Mouse (Mus musculus) kidney, embryonic 15.5 days (tissue): ENCODE results near the gene Amh. TPM values are rescaled to one million over a fixed set of nuclear protein-coding genes. Genes with fewer than 3 reads are reported as not detected.

ENCODE experiments used
- ATAC-seq: fragments of 200-750 bp; cut with Nextera tagmentation; replicated peaks from 2 replicates; pipeline ENCODE4 v1.8.0; 2017; ENCODE audit warnings: moderate TSS enrichment; ENCODE audit not compliant: low FRiP score
- H3K27ac ChIP-seq: fragments of 300-500 bp; sonication (generic); 2 replicates; pipeline ENCODE4 v1.5.1; 2015; ENCODE audit warnings: mild to moderate bottlenecking, inconsistent platforms
- H3K27me3 ChIP-seq: fragments of 300-500 bp; sonication (generic); 2 replicates; pipeline ENCODE4 v1.6.1; 2015; ENCODE audit warnings: inconsistent platforms
- H3K36me3 ChIP-seq: fragments of 300-500 bp; sonication (generic); 2 replicates; pipeline ENCODE4 v1.6.1; 2015; ENCODE audit warnings: inconsistent platforms
- H3K4me1 ChIP-seq: fragments of 300-500 bp; sonication (generic); 2 replicates; pipeline ENCODE4 v1.6.1; 2015; ENCODE audit warnings: inconsistent platforms
- H3K4me2 ChIP-seq: fragments of 300-500 bp; sonication (generic); 2 replicates; pipeline ENCODE4 v1.6.1; 2015; ENCODE audit warnings: moderate library complexity, mild to moderate bottlenecking, inconsistent platforms
- H3K4me3 ChIP-seq: fragments of 300-500 bp; sonication (generic); replicated peaks from 2 replicates; pipeline ENCODE4 v1.5.1; 2015; ENCODE audit warnings: mild to moderate bottlenecking, inconsistent platforms
- H3K9ac ChIP-seq: fragments of 300-500 bp; sonication (generic); 2 replicates; pipeline ENCODE4 v1.6.1; 2015; ENCODE audit warnings: mild to moderate bottlenecking, inconsistent platforms
- H3K9me3 ChIP-seq: fragments of 300-500 bp; sonication (generic); replicated peaks from 2 replicates; pipeline ENCODE4 v1.6.1; 2016; ENCODE audit warnings: inconsistent platforms
- WGBS: fragments of 180-500 bp; shearing (Covaris S2); methylation state at CpG from one replicate; pipeline ENCODE4 v1.1.7; 2015; ENCODE audit warnings: mixed read lengths; 5-methylcytosine and 5-hydroxymethylcytosine counted together
- polyA plus RNA-seq: library from polyadenylated mRNA; unstranded; fragments of >200 nt; fragmentation: Nextera tagmentation; extraction: Ambion mirVana; gene quantifications from 2 replicates; pipeline ENCODE4 v1.2.1, GENCODE M21; 2015

The Amh gene
- polyA plus RNA-seq, 1 experiment from 2014 or later, result not detected

DNA sequence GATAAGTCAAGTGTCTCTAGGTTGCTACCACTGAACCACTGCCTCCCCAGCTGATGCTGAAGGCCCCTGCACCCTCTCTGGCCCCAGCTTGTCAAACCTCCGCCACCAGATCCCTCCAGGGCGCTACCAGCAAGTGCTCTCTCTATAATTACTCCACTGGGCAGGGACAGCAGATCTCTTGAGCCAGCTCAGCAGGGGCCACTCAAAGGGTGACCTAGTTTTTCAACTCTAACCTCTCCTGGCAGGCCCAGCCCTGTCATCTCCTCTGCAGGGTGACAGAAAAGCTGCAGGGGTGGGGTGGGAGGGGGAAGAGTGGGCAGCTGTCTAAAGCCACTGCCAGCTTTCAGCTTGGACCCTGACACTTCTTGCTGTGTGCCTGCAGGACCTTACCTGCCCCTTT, 32.8 kb downstream of the Amh start:
- H3K4me1 ChIP-seq, result peaks cover 18% of the 10 kb centered on the region; the same call in 1 of the 2 replicates
- 13% methylated on average over 2 of the region's 2 CpGs for WGBS
- no peak overlapping the region for H3K27ac ChIP-seq
- H3K9ac ChIP-seq, result no peak overlapping the region
- H3K4me3 ChIP-seq, result no peak overlapping the region
- no peak overlapping the region for H3K4me2 ChIP-seq
- 0 out of 2 replicates have a peak, but pooled peaks cover 4% of the 10 kb centered on the region for H3K9me3 ChIP-seq
- H3K27me3 ChIP-seq, result peaks cover 82% of the 10 kb centered on the region
- no peaks in the 10 kb centered on the region for H3K36me3 ChIP-seq
- no peak for ATAC-seq

DNA sequence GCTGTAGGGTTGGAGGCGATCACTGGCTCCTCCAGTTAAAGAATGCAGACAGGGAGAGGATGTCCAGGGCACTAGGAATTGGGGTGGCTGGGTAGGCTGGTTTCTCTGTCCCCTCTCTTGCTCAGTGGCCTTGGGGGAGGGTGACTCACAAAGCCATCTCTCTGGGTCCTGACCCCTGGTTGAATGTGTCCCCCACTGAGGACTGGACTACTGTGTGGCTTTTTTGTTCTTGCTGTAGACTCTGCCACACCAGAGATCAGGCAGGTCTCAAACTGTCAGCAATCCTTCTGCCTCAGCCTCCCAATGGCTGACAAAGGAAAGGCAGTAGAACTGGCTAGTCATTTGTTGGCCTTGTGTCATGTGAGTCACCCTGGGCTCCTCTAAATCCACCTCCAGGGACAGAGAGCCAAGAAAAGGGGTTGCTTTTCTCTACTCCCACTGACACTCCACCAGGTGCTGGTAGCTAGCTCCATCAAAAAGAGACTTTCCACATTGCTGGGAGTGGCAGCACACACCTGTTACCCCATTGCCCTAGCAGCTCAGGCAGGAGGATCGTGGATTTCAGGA, 33.4 kb downstream of the Amh start:
- Histone ChIP-seq H3K4me1 (peaks cover 23% of the 10 kb centered on the region), H3K27me3 (peaks cover 83% of the 10 kb centered on the region), H3K9me3 (0 out of 2 replicates have a peak, but pooled peaks cover 4% of the 10 kb centered on the region), H3K4me3 (no peak overlapping the region), H3K27ac (no peak overlapping the region), H3K9ac (no peak overlapping the region), H3K36me3 (no peaks in the 10 kb centered on the region), H3K4me2 (no peak overlapping the region)
- ATAC-seq, result no peak
- 66% methylated on average over 2 of the region's 2 CpGs for WGBS

DNA sequence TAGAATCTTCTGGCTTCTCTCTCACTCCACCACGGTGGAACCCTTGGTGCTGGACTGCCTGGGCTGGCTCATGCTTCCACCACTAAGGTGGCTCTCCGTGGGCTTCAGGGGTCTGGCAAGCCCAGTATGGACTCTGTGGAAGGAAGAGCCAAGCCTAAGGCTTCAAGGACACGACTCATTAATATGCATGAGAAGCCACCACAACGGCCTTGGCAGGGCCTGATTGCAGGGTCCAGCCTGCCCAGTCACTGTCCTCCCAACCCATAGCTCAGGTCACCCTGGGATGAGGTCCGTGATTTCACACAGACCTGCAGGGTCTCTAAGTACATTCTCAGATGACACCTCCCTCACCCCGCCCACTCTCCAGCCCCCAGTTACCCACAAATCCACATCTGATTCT, 34.8 kb downstream of the Amh start:
- 60% methylated on average over 6 of the region's 6 CpGs for WGBS
- no peak for ATAC-seq
- Histone ChIP-seq H3K36me3 (no peaks in the 10 kb centered on the region), H3K9me3 (no peaks in the 10 kb centered on the region), H3K4me3 (no peak overlapping the region), H3K27me3 (peaks cover 83% of the 10 kb centered on the region), H3K9ac (no peak overlapping the region), H3K4me1 (peaks cover 32% of the 10 kb centered on the region), H3K4me2 (no peak overlapping the region), H3K27ac (no peak overlapping the region)

- no peak overlapping the region for H3K4me2 ChIP-seq
- peaks cover 24% of the 10 kb centered on the region for H3K4me1 ChIP-seq
- no peak overlapping the region for H3K9ac ChIP-seq
- no peak overlapping the region for H3K4me3 ChIP-seq
- H3K27ac ChIP-seq, result no peak overlapping the region
- H3K9me3 ChIP-seq, result no peaks in the 10 kb centered on the region
- peaks cover 76% of the 10 kb centered on the region for H3K27me3 ChIP-seq
- 78% methylated on average over 2 of the region's 2 CpGs for WGBS
- no peak for ATAC-seq
- H3K36me3 ChIP-seq, result no peaks in the 10 kb centered on the region
These were observed 36.6 kb downstream of the Amh start for GRCm38 (mm10) chr10:80841685-80842084.

GRCm38 (mm10) chr10:80842334-80842733, 37.3 kb downstream of the Amh start:
- H3K4me2 ChIP-seq, result no peak overlapping the region
- no peak overlapping the region for H3K4me3 ChIP-seq
- WGBS, result 81% methylated on average over 15 of the region's 15 CpGs
- H3K9ac ChIP-seq, result no peak overlapping the region
- ATAC-seq, result no peak
- H3K9me3 ChIP-seq, result no peaks in the 10 kb centered on the region
- no peaks in the 10 kb centered on the region for H3K36me3 ChIP-seq
- no peak overlapping the region for H3K27ac ChIP-seq
- H3K4me1 ChIP-seq, result peaks cover 20% of the 10 kb centered on the region
- peaks cover 70% of the 10 kb centered on the region for H3K27me3 ChIP-seq

- WGBS, result 9% methylated on average over 32 of the region's 32 CpGs
- H3K4me3 ChIP-seq, result peak overlapping the region; percentile 48
- 0 out of 2 replicates have a peak, but pooled peaks have one; percentile 7 for ATAC-seq
These were observed 38.3 kb downstream of the Amh start for GRCm38 (mm10) chr10:80843087-80843930.

GRCm38 (mm10) chr10:80843931-80844547, 39.0 kb downstream of the Amh start, which contains the start of gene Lingo3:
Gene Lingo3 (minus strand): TSS chr10:80844039.
- H3K27ac ChIP-seq, result no peak within 1 kb of the TSS
- peaks cover 57% of the 10 kb centered on the region for H3K27me3 ChIP-seq
- H3K36me3 ChIP-seq, result no peaks in the 10 kb centered on the region
- no peak for ATAC-seq
- H3K9ac ChIP-seq, result peak within 1 kb of the TSS; percentile 44
- H3K4me2 ChIP-seq, result peak within 1 kb of the TSS; percentile 88
- no peaks in the 10 kb centered on the region for H3K9me3 ChIP-seq
- H3K4me1 ChIP-seq, result peaks cover 21% of the 10 kb centered on the region
- H3K4me3 ChIP-seq, result peak within 1 kb of the TSS; percentile 48
- WGBS, result 3% methylated on average over 50 of the region's 51 CpGs

More at GRCm38 (mm10) chr10:80843087-80843930, 38.3 kb downstream of the Amh start:
- peak overlapping the region; percentile 88 for H3K4me2 ChIP-seq
- H3K9ac ChIP-seq, result peak overlapping the region; percentile 44
- peaks cover 61% of the 10 kb centered on the region for H3K27me3 ChIP-seq
- H3K9me3 ChIP-seq, result no peaks in the 10 kb centered on the region
- no peak overlapping the region for H3K27ac ChIP-seq
- no peaks in the 10 kb centered on the region for H3K36me3 ChIP-seq
- H3K4me1 ChIP-seq, result peaks cover 17% of the 10 kb centered on the region

GRCm38 (mm10) chr10:80845055-80845693, 40.1 kb downstream of the Amh start:
- no peak overlapping the region for H3K4me2 ChIP-seq
- no peak overlapping the region for H3K9ac ChIP-seq
- peaks cover 52% of the 10 kb centered on the region for H3K27me3 ChIP-seq
- 66% methylated on average over 8 of the region's 8 CpGs for WGBS
- H3K27ac ChIP-seq, result no peak overlapping the region
- H3K9me3 ChIP-seq, result no peaks in the 10 kb centered on the region
- no peaks in the 10 kb centered on the region for H3K36me3 ChIP-seq
- peaks cover 21% of the 10 kb centered on the region for H3K4me1 ChIP-seq
- H3K4me3 ChIP-seq, result no peak overlapping the region
- no peak for ATAC-seq

GRCm38 (mm10) chr10:80845732-80846131, 40.7 kb downstream of the Amh start:
- H3K36me3 ChIP-seq, result no peaks in the 10 kb centered on the region
- ATAC-seq, result no peak
- H3K4me2 ChIP-seq, result no peak overlapping the region
- WGBS, result 71% methylated on average over 12 of the region's 12 CpGs
- H3K27ac ChIP-seq, result no peak overlapping the region
- H3K9ac ChIP-seq, result no peak overlapping the region
- no peak overlapping the region for H3K4me3 ChIP-seq
- H3K4me1 ChIP-seq, result peaks cover 21% of the 10 kb centered on the region
- H3K27me3 ChIP-seq, result peaks cover 52% of the 10 kb centered on the region
- no peaks in the 10 kb centered on the region for H3K9me3 ChIP-seq

- H3K4me3 ChIP-seq, result no peak overlapping the region
- H3K9me3 ChIP-seq, result no peaks in the 10 kb centered on the region
- peaks cover 26% of the 10 kb centered on the region for H3K36me3 ChIP-seq
- H3K9ac ChIP-seq, result no peak overlapping the region
- peak; percentile 38 for ATAC-seq
- no peak overlapping the region for H3K27ac ChIP-seq
- H3K4me2 ChIP-seq, result no peak overlapping the region
- WGBS, result 13% methylated on average over 10 of the region's 10 CpGs
- peaks cover 24% of the 10 kb centered on the region for H3K27me3 ChIP-seq
- H3K4me1 ChIP-seq, result peaks cover 18% of the 10 kb centered on the region
These were observed 43.5 kb downstream of the Amh start for GRCm38 (mm10) chr10:80848571-80848970.

- peak within 1 kb of the TSS; percentile 88 for H3K4me3 ChIP-seq
- H3K27me3 ChIP-seq, result no peaks in the 10 kb centered on the region
- under 1% methylated on average over 81 of the region's 81 CpGs for WGBS
- H3K4me1 ChIP-seq, result peaks cover 39% of the 10 kb centered on the region
- no peaks in the 10 kb centered on the region for H3K9me3 ChIP-seq
- H3K4me2 ChIP-seq, result peak within 1 kb of the TSS; percentile 95
- ATAC-seq, result peak; percentile 80
- H3K9ac ChIP-seq, result peak within 1 kb of the TSS; percentile 87
- peaks cover 27% of the 10 kb centered on the region for H3K36me3 ChIP-seq
- H3K27ac ChIP-seq, result peak within 1 kb of the TSS; percentile 68; the same call in 1 of the 2 replicates
These were observed 50.1 kb downstream of the Amh start, which contains the start of the genes Lsm7 and Sppl2b for GRCm38 (mm10) chr10:80854913-80855748. Gene Lsm7 (minus strand): TSS chr10:80855209. Gene Sppl2b (plus strand): TSS chr10:80855275.
